Mouse (Mus musculus): ENCODE measurements around the gene Nf2. TPM values are rescaled to one million over a fixed set of nuclear protein-coding genes. Genes with fewer than 3 reads are reported as not detected.

The Nf2 gene
- polyA plus RNA-seq, 1 experiment, result 51.1 TPM

- Histone ChIP-seq H3K4me3 (no peak overlapping the region), H3K79me2 (ENCODE audit: control insufficient read depth, insufficient read depth) (no peaks in the 10 kb centered on the region), H3K36me3 (ENCODE audit: control insufficient read depth, insufficient read depth) (peaks cover 1% of the 10 kb centered on the region), H3K27me3 (ENCODE audit: control insufficient read depth, insufficient read depth, insufficient read length) (no peaks in the 10 kb centered on the region), H3ac (ENCODE audit: control insufficient read depth, insufficient read length) (no peak overlapping the region), H3K4me2 (ENCODE audit: low read depth) (no peak overlapping the region)
- TF ChIP-seq MYOG (IDR thresholded peaks at IDR 0.05; ENCODE audit: control insufficient read depth in 1 of 3, insufficient read depth in 1 of 3, insufficient read length in 2 of 3, low read depth in 2 of 3) (no peak), POLR2AphosphoS2 (IDR thresholded peaks at IDR 0.05; ENCODE audit: insufficient read length, low read depth) (no peak), MAX (IDR thresholded peaks at IDR 0.05; ENCODE audit: low read depth) (no peak), TCF12 (IDR thresholded peaks at IDR 0.05; ENCODE audit: insufficient read depth, poor library complexity, severe bottlenecking) (no peak)
These were observed 41.0 kb downstream of the Nf2 start for GRCm38 (mm10) chr11:4808311-4808710.

- H3K4me2 ChIP-seq (ENCODE audit: low read depth), result no peak overlapping the region
- no peaks in the 10 kb centered on the region for H3K27me3 ChIP-seq (ENCODE audit: control insufficient read depth, insufficient read depth, insufficient read length)
- no peak overlapping the region for H3K4me3 ChIP-seq
- H3K36me3 ChIP-seq (ENCODE audit: control insufficient read depth, insufficient read depth), result peaks cover 10% of the 10 kb centered on the region
- TF ChIP-seq USF1 (IDR thresholded peaks at IDR 0.05; ENCODE audit: low read depth) (no peak), E2F4 (IDR thresholded peaks at IDR 0.05; ENCODE audit: insufficient read depth) (no peak), POLR2A (IDR thresholded peaks at IDR 0.05; ENCODE audit: insufficient read length, low read depth) (no peak), REST (IDR thresholded peaks at IDR 0.05; ENCODE audit: insufficient read depth, insufficient read length) (no peak), MAX (IDR thresholded peaks at IDR 0.05; ENCODE audit: low read depth) (no peak), MYOD1 (IDR thresholded peaks at IDR 0.05; ENCODE audit: control insufficient read depth in 1 of 3, insufficient read length in 2 of 3, low read depth in 2 of 3) (no peak), TCF3 (IDR thresholded peaks at IDR 0.05; ENCODE audit: insufficient read length, low read depth) (no peak), TCF12 (IDR thresholded peaks at IDR 0.05; ENCODE audit: insufficient read depth, poor library complexity, severe bottlenecking) (no peak), CEBPB (IDR thresholded peaks at IDR 0.05; ENCODE audit: insufficient read depth, poor library complexity, severe bottlenecking) (no peak), POLR2AphosphoS2 (IDR thresholded peaks at IDR 0.05; ENCODE audit: insufficient read length, low read depth) (no peak)
- H3ac ChIP-seq (ENCODE audit: control insufficient read depth, insufficient read length), result no peak overlapping the region
- no peaks in the 10 kb centered on the region for H3K79me2 ChIP-seq (ENCODE audit: control insufficient read depth, insufficient read depth)
These were observed 43.2 kb downstream of the Nf2 start for GRCm38 (mm10) chr11:4806031-4806715.

- H3K27me3 ChIP-seq (ENCODE audit: control insufficient read depth, insufficient read depth, insufficient read length), result no peaks in the 10 kb centered on the region
- H3ac ChIP-seq (ENCODE audit: control insufficient read depth, insufficient read length), result no peak overlapping the region
- TF ChIP-seq E2F4 (IDR thresholded peaks at IDR 0.05; ENCODE audit: insufficient read depth) (no peak), REST (IDR thresholded peaks at IDR 0.05; ENCODE audit: insufficient read depth, insufficient read length) (no peak), POLR2AphosphoS2 (IDR thresholded peaks at IDR 0.05; ENCODE audit: insufficient read length, low read depth) (no peak), POLR2A (IDR thresholded peaks at IDR 0.05; ENCODE audit: insufficient read length, low read depth) (no peak)
- no peaks in the 10 kb centered on the region for H3K79me2 ChIP-seq (ENCODE audit: control insufficient read depth, insufficient read depth)
- H3K36me3 ChIP-seq (ENCODE audit: control insufficient read depth, insufficient read depth), result peaks cover 10% of the 10 kb centered on the region
- no peak overlapping the region for H3K4me3 ChIP-seq
- H3K4me2 ChIP-seq (ENCODE audit: low read depth), result no peak overlapping the region
These were observed 44.3 kb downstream of the Nf2 start for GRCm38 (mm10) chr11:4804921-4805562.

GRCm38 (mm10) chr11:4803951-4804350, 45.4 kb downstream of the Nf2 start:
- Histone ChIP-seq H3K79me2 (ENCODE audit: control insufficient read depth, insufficient read depth) (no peaks in the 10 kb centered on the region), H3K36me3 (ENCODE audit: control insufficient read depth, insufficient read depth) (peaks cover 10% of the 10 kb centered on the region), H3K27me3 (ENCODE audit: control insufficient read depth, insufficient read depth, insufficient read length) (no peaks in the 10 kb centered on the region), H3ac (ENCODE audit: control insufficient read depth, insufficient read length) (no peak overlapping the region), H3K4me3 (no peak overlapping the region), H3K4me2 (ENCODE audit: low read depth) (no peak overlapping the region)
- TF ChIP-seq USF1 (IDR thresholded peaks at IDR 0.05; ENCODE audit: low read depth) (no peak), E2F4 (IDR thresholded peaks at IDR 0.05; ENCODE audit: insufficient read depth) (no peak), TCF3 (IDR thresholded peaks at IDR 0.05; ENCODE audit: insufficient read length, low read depth) (no peak), POLR2A (IDR thresholded peaks at IDR 0.05; ENCODE audit: insufficient read length, low read depth) (no peak), MAX (IDR thresholded peaks at IDR 0.05; ENCODE audit: low read depth) (no peak), REST (IDR thresholded peaks at IDR 0.05; ENCODE audit: insufficient read depth, insufficient read length) (no peak), TCF12 (IDR thresholded peaks at IDR 0.05; ENCODE audit: insufficient read depth, poor library complexity, severe bottlenecking) (no peak), MYOD1 (IDR thresholded peaks at IDR 0.05; ENCODE audit: control insufficient read depth in 1 of 3, insufficient read length in 2 of 3, low read depth in 2 of 3) (no peak), POLR2AphosphoS2 (IDR thresholded peaks at IDR 0.05; ENCODE audit: insufficient read length, low read depth) (no peak)

GRCm38 (mm10) chr11:4803426-4803825, 45.9 kb downstream of the Nf2 start:
- Histone ChIP-seq H3K36me3 (ENCODE audit: control insufficient read depth, insufficient read depth) (peaks cover 12% of the 10 kb centered on the region), H3K79me2 (ENCODE audit: control insufficient read depth, insufficient read depth) (no peaks in the 10 kb centered on the region), H3K4me3 (no peak overlapping the region), H3K4me2 (ENCODE audit: low read depth) (no peak overlapping the region), H3K27me3 (ENCODE audit: control insufficient read depth, insufficient read depth, insufficient read length) (no peaks in the 10 kb centered on the region), H3ac (ENCODE audit: control insufficient read depth, insufficient read length) (no peak overlapping the region)
- TF ChIP-seq CEBPB (IDR thresholded peaks at IDR 0.05; ENCODE audit: insufficient read depth, poor library complexity, severe bottlenecking) (no peak), POLR2A (IDR thresholded peaks at IDR 0.05; ENCODE audit: insufficient read length, low read depth) (no peak), E2F4 (IDR thresholded peaks at IDR 0.05; ENCODE audit: insufficient read depth) (no peak), POLR2AphosphoS2 (IDR thresholded peaks at IDR 0.05; ENCODE audit: insufficient read length, low read depth) (no peak), MYOG (IDR thresholded peaks at IDR 0.05; ENCODE audit: control insufficient read depth in 1 of 3, insufficient read depth in 1 of 3, insufficient read length in 2 of 3, low read depth in 2 of 3) (no peak), TCF12 (IDR thresholded peaks at IDR 0.05; ENCODE audit: insufficient read depth, poor library complexity, severe bottlenecking) (no peak), TCF3 (IDR thresholded peaks at IDR 0.05; ENCODE audit: insufficient read length, low read depth) (no peak), REST (IDR thresholded peaks at IDR 0.05; ENCODE audit: insufficient read depth, insufficient read length) (no peak), USF1 (IDR thresholded peaks at IDR 0.05; ENCODE audit: low read depth) (no peak), MAX (IDR thresholded peaks at IDR 0.05; ENCODE audit: low read depth) (no peak), SRF (IDR thresholded peaks at IDR 0.05; ENCODE audit: control insufficient read depth, insufficient read length, low read depth) (no peak), MYOD1 (IDR thresholded peaks at IDR 0.05; ENCODE audit: control insufficient read depth in 1 of 3, insufficient read length in 2 of 3, low read depth in 2 of 3) (no peak)

All from myocyte (in vitro differentiated cells).